Comparison of ENCODE assay signal across 11 mouse cellular contexts in genomic region chr4:84668949-84669605, GRCm38 (mm10). TPM values are rescaled to one million over a fixed set of nuclear protein-coding genes. Genes with fewer than 3 reads are reported as not detected.
DNase-seq lines count a peak whose midpoint lies in the region; ATAC-seq and TF ChIP-seq lines count a peak whose summit lies in the region.
"Had no signal": no experiment of that assay in that cellular context is flagged by ENCODE, and none has a peak within 500 bp of the region (broad histone marks: within the 10 kb centered on the region; RNA-seq: fewer than 3 reads in every experiment).

No protein-coding gene starts in this region.

- 0 out of 2 replicates have a peak overlapping the region, but pooled peaks have one; percentile 1 for H3K27ac ChIP-seq in ES-Bruce4 (ENCODE audit: insufficient read depth, low read length)
- H3K27ac ChIP-seq in hindbrain, embryonic 12.5 days = no peak overlapping the region
- no peak overlapping the region for H3K27ac ChIP-seq in midbrain, embryonic 12.5 days (replicated peaks)
- H3K27ac ChIP-seq: kidney, embryonic 15.5 days had no signal

- no peak for TF ChIP-seq POLR2A in ES-Bruce4 (IDR thresholded peaks at IDR 0.05; ENCODE audit: insufficient read depth, low read length)

- no peak for TF ChIP-seq EP300 in ES-Bruce4 (IDR thresholded peaks at IDR 0.05; ENCODE audit: insufficient read depth, low read depth, low read length)

- DNase-seq in spleen, postnatal 10 days (ENCODE audit: low spot score in 2 of 2) = no peak
- no peak for DNase-seq in left cerebral cortex, postnatal 14 days (ENCODE audit: low spot score in 2 of 2)
- DNase-seq in thymus, postnatal 25 days = no peak
- DNase-seq: forebrain, postnatal 0 days had no signal

- H3K4me1 ChIP-seq in E14TG2a.4 (replicated peaks; ENCODE audit: low read depth, low read length) (peaks cover 99% of the 10 kb centered on the region), ES-Bruce4 (ENCODE audit: control insufficient read depth, insufficient read depth, low read length) (peaks cover 3% of the 10 kb centered on the region)
- peaks cover 13% of the 10 kb centered on the region for H3K4me1 ChIP-seq in hindbrain, embryonic 12.5 days
- H3K4me1 ChIP-seq in midbrain, embryonic 12.5 days = peaks cover 17% of the 10 kb centered on the region; the same call in 1 of the 2 replicates

- TF ChIP-seq CTCF in E14TG2a.4 (conservative IDR thresholded peaks at IDR 0.05; ENCODE audit: low read length) (no peak), ES-Bruce4 (IDR thresholded peaks at IDR 0.05; ENCODE audit: low read depth, low read length) (no peak)

- H3K4me2 ChIP-seq in hindbrain, embryonic 12.5 days (replicated peaks) = peak overlapping the region; percentile 19; the same call in 1 of the 2 replicates
- H3K4me2 ChIP-seq in midbrain, embryonic 12.5 days (replicated peaks) = peak overlapping the region; percentile 21
- H3K4me2 ChIP-seq: heart, embryonic 12.5 days; kidney, embryonic 15.5 days had no signal

- no peaks in the 10 kb centered on the region for H3K36me3 ChIP-seq in E14TG2a.4 (ENCODE audit: insufficient read depth, low read length)
- no peaks in the 10 kb centered on the region for H3K36me3 ChIP-seq in ES-Bruce4 (ENCODE audit: control insufficient read depth, insufficient read depth, low read length, poor library complexity, severe bottlenecking)
- H3K36me3 ChIP-seq in hindbrain, embryonic 12.5 days = no peaks in the 10 kb centered on the region
- no peaks in the 10 kb centered on the region for H3K36me3 ChIP-seq in midbrain, embryonic 12.5 days
- H3K36me3 ChIP-seq: G1E; heart, embryonic 12.5 days; kidney, embryonic 15.5 days had no signal

- H3K9me3 ChIP-seq in E14TG2a.4 (ENCODE audit: low read length) (no peaks in the 10 kb centered on the region), ES-Bruce4 (replicated peaks; ENCODE audit: control insufficient read depth, insufficient read depth, low read length, poor library complexity, severe bottlenecking) (no peaks in the 10 kb centered on the region)
- H3K9me3 ChIP-seq in hindbrain, embryonic 12.5 days (replicated peaks) = no peaks in the 10 kb centered on the region
- no peaks in the 10 kb centered on the region for H3K9me3 ChIP-seq in midbrain, embryonic 12.5 days
- H3K9me3 ChIP-seq: heart, embryonic 12.5 days; kidney, embryonic 15.5 days had no signal

- H3K27me3 ChIP-seq in E14TG2a.4 (ENCODE audit: insufficient read depth, low read length) (no peaks in the 10 kb centered on the region), ES-Bruce4 (ENCODE audit: control insufficient read depth, insufficient read depth, low read length, poor library complexity, severe bottlenecking) (no peaks in the 10 kb centered on the region)
- H3K27me3 ChIP-seq in hindbrain, embryonic 12.5 days = peaks cover 44% of the 10 kb centered on the region
- peaks cover 47% of the 10 kb centered on the region for H3K27me3 ChIP-seq in midbrain, embryonic 12.5 days

- WGBS in hindbrain, embryonic 12.5 days = 33% methylated on average over 12 of the region's 12 CpGs
- WGBS in midbrain, embryonic 12.5 days = 29% methylated on average over 12 of the region's 12 CpGs

- intact Hi-C loops in left cerebral cortex, postnatal 14 days (cut with DNase I) = no loop called here

- H3K9ac ChIP-seq in ES-Bruce4 (ENCODE audit: low read depth, poor library complexity, severe bottlenecking) = 0 out of 2 replicates have a peak overlapping the region, but pooled peaks have one; percentile 11
- H3K9ac ChIP-seq in hindbrain, embryonic 12.5 days = no peak overlapping the region
- H3K9ac ChIP-seq in midbrain, embryonic 12.5 days (replicated peaks) = no peak overlapping the region
- H3K9ac ChIP-seq: forebrain, postnatal 0 days; heart, embryonic 12.5 days; kidney, embryonic 15.5 days had no signal

- peak; percentile 92 for ATAC-seq in hindbrain, embryonic 12.5 days (ENCODE audit: low FRiP score)
- ATAC-seq in midbrain, embryonic 12.5 days (ENCODE audit: low FRiP score, low read depth) = peak; percentile 79
- ATAC-seq: forebrain, postnatal 0 days had no signal

- peak overlapping the region; percentile 21; the same call in 1 of the 2 replicates for H3K4me3 ChIP-seq in E14TG2a.4 (replicated peaks; ENCODE audit: low read length)
- H3K4me3 ChIP-seq in ES-Bruce4 (ENCODE audit: low read depth, low read length) = no peak overlapping the region
- H3K4me3 ChIP-seq in hindbrain, embryonic 12.5 days = no peak overlapping the region
- no peak overlapping the region for H3K4me3 ChIP-seq in midbrain, embryonic 12.5 days
- H3K4me3 ChIP-seq: heart, embryonic 12.5 days; kidney, embryonic 15.5 days had no signal

RNA-seq across cellular contexts. Expression of gene Bnc2, which starts 6.0 kb away (rescaled TPM):
- polyA plus RNA-seq in ES-Bruce4 (2011; ENCODE audit: insufficient read depth, insufficient read length, low read depth, missing spikeins) = 7.2 and 7.8 TPM in 2 replicates
- polyA plus RNA-seq in hindbrain, embryonic 12.5 days (2016; fragmentation: Nextera tagmentation; extraction: Ambion mirVana) = 19.2 and 27.1 TPM in 2 replicates
- 16.6 and 21.7 TPM in 2 replicates for polyA plus RNA-seq in midbrain, embryonic 12.5 days (2016; fragmentation: Nextera tagmentation; extraction: Ambion mirVana)
- 1 to 10 TPM; 2.4 to 3.0 TPM for total RNA-seq in left cerebral cortex, postnatal 14 days (2021)
- polyA plus RNA-seq: G1E had no signal
